Comparison of ENCODE assay signal across 8 mouse cellular contexts in the genomic region with DNA sequence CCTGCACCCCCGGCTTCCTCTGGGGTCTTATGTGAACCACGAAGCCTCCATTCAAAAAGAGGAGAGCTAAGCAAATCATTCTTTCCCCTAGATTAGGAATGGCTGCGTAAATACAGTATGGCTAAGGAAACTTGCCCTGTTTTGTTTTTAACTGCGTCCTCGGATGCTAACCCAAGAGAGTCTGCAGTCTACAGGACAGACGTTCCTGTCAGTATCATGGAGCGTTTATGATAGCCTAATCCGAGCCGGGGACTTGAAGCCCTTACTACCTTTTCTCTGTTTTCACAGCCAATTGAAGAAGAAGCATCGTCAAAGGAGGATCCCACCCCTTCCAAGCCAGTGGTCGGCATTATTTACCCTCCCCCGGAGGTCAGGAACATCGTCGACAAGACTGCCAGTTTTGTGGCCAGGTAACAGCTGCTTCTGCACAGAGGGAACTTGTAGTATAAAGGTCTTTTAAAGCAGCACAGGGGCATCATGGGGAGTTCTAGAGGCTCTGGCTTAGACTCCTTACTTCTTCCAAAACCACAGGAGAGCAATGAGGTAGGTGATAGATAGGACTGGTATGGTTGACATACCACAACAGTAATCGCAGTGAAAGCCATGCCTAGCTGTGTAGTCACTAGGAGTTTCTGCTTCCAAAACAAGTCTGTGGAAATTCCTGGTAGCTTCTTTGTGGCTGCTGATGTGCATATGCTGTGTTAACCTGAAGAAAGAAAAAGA. TPM values are rescaled to one million over a fixed set of nuclear protein-coding genes. Genes with fewer than 3 reads are reported as not detected.
DNase-seq lines count a peak whose midpoint lies in the region; ATAC-seq lines count a peak whose summit lies in the region.

No protein-coding gene starts in this region.

- peaks cover 48% of the 10 kb centered on the region for H3K36me3 ChIP-seq in kidney, embryonic 14.5 days (ENCODE audit: control insufficient read depth, insufficient read depth, low read length)
- H3K36me3 ChIP-seq in hindbrain, embryonic 11.5 days (ENCODE audit: control insufficient read depth, insufficient read depth, low read length): peaks cover 8% of the 10 kb centered on the region
- peaks cover 49% of the 10 kb centered on the region for H3K36me3 ChIP-seq in midbrain, embryonic 12.5 days

- peak overlapping the region; percentile 75 for H3K9ac ChIP-seq in kidney, embryonic 14.5 days (ENCODE audit: low read depth, low read length)
- H3K9ac ChIP-seq in hindbrain, embryonic 11.5 days (ENCODE audit: low read depth, low read length): peak overlapping the region; percentile 92
- peak overlapping the region; percentile 69 for H3K9ac ChIP-seq in midbrain, embryonic 12.5 days (replicated peaks)

- no peak for DNase-seq in kidney, adult 18-20 months
- DNase-seq in NIH3T3 (ENCODE audit: low read depth): peak; percentile 39
- DNase-seq in hindbrain, embryonic 11.5 days (ENCODE audit: low spot score): no peak
- no peak for DNase-seq in frontal cortex, adult 2 months (ENCODE audit: extremely low spot score in 1 of 2, low spot score in 1 of 2)
- no peak for DNase-seq in frontal cortex, postnatal 25 days (ENCODE audit: low spot score in 2 of 2)
- no peak for DNase-seq in adrenal gland, adult (ENCODE audit: inconsistent age in 2 of 2, low spot score in 1 of 2)

- H3K4me1 ChIP-seq in kidney, embryonic 14.5 days (ENCODE audit: control insufficient read depth, insufficient read depth, low read length): peaks cover 15% of the 10 kb centered on the region
- peaks cover 11% of the 10 kb centered on the region; the same call in 1 of the 2 replicates for H3K4me1 ChIP-seq in hindbrain, embryonic 11.5 days (replicated peaks; ENCODE audit: control insufficient read depth, insufficient read depth, low read length)
- H3K4me1 ChIP-seq in midbrain, embryonic 12.5 days: peaks cover 32% of the 10 kb centered on the region

- no peak for ATAC-seq in kidney, embryonic 14.5 days (ENCODE audit: low FRiP score, low TSS enrichment)
- ATAC-seq in hindbrain, embryonic 11.5 days (ENCODE audit: low FRiP score): no peak
- no peak for ATAC-seq in midbrain, embryonic 12.5 days (ENCODE audit: low FRiP score, low read depth)

- peak overlapping the region; percentile 94 for H3K4me2 ChIP-seq in kidney, embryonic 14.5 days (replicated peaks; ENCODE audit: low read depth, low read length)
- H3K4me2 ChIP-seq in hindbrain, embryonic 11.5 days (replicated peaks; ENCODE audit: low read depth, low read length): peak overlapping the region; percentile 80
- peak overlapping the region; percentile 98 for H3K4me2 ChIP-seq in midbrain, embryonic 12.5 days (replicated peaks)

- peak overlapping the region; percentile 65; the same call in 1 of the 2 replicates for H3K27ac ChIP-seq in kidney, embryonic 14.5 days (ENCODE audit: low read depth, low read length)
- peak overlapping the region; percentile 93; the same call in 1 of the 2 replicates for H3K27ac ChIP-seq in hindbrain, embryonic 11.5 days (ENCODE audit: low read depth, low read length)
- H3K27ac ChIP-seq in midbrain, embryonic 12.5 days (replicated peaks): peak overlapping the region; percentile 83

- H3K27me3 ChIP-seq in kidney, embryonic 14.5 days (ENCODE audit: control insufficient read depth, insufficient read depth, low read length): no peaks in the 10 kb centered on the region
- no peaks in the 10 kb centered on the region for H3K27me3 ChIP-seq in hindbrain, embryonic 11.5 days (ENCODE audit: control insufficient read depth, insufficient read depth, low read length)
- no peaks in the 10 kb centered on the region for H3K27me3 ChIP-seq in midbrain, embryonic 12.5 days

- no peaks in the 10 kb centered on the region for H3K9me3 ChIP-seq in kidney, embryonic 14.5 days (ENCODE audit: control insufficient read depth, low read length)
- no peaks in the 10 kb centered on the region for H3K9me3 ChIP-seq in hindbrain, embryonic 11.5 days (ENCODE audit: control insufficient read depth, low read length)
- no peaks in the 10 kb centered on the region for H3K9me3 ChIP-seq in midbrain, embryonic 12.5 days

- 5% methylated on average over 15 of the region's 15 CpGs for WGBS in kidney, embryonic 14.5 days
- 8% methylated on average over 15 of the region's 15 CpGs for WGBS in hindbrain, embryonic 11.5 days
- WGBS in midbrain, embryonic 12.5 days: 11% methylated on average over 15 of the region's 15 CpGs

- H3K4me3 ChIP-seq in kidney, embryonic 14.5 days (ENCODE audit: low read length): peak overlapping the region; percentile 66
- peak overlapping the region; percentile 87 for H3K4me3 ChIP-seq in hindbrain, embryonic 11.5 days (ENCODE audit: low read depth, low read length)
- peak overlapping the region; percentile 85 for H3K4me3 ChIP-seq in midbrain, embryonic 12.5 days

RNA-seq across cellular contexts. Expression of a gene that starts 0.8 kb away (rescaled TPM):
- polyA plus RNA-seq in kidney, embryonic 14.5 days (2014; fragmentation: Nextera tagmentation; extraction: Ambion mirVana): 55.7 and 72.5 TPM in 2 replicates
- polyA plus RNA-seq in hindbrain, embryonic 11.5 days (2014; fragmentation: Nextera tagmentation; extraction: Ambion mirVana): 80.7 and 81.1 TPM in 2 replicates
- 83.3 and 85.2 TPM in 2 replicates for polyA plus RNA-seq in midbrain, embryonic 12.5 days (2016; fragmentation: Nextera tagmentation; extraction: Ambion mirVana)
- 45.6 and 49.0 TPM in 2 replicates for polyA plus RNA-seq in frontal cortex, adult 2 months (2012; rRNA removed)

RNA-seq across cellular contexts. Expression of a gene that starts 0.8 kb away (rescaled TPM):
- 4.3 and 6.8 TPM in 2 replicates for polyA plus RNA-seq in kidney, embryonic 14.5 days (2014; fragmentation: Nextera tagmentation; extraction: Ambion mirVana)
- polyA plus RNA-seq in hindbrain, embryonic 11.5 days (2014; fragmentation: Nextera tagmentation; extraction: Ambion mirVana): 2.7 and 3.5 TPM in 2 replicates
- polyA plus RNA-seq in midbrain, embryonic 12.5 days (2016; fragmentation: Nextera tagmentation; extraction: Ambion mirVana): 8.1 and 9.8 TPM in 2 replicates
- polyA plus RNA-seq in frontal cortex, adult 2 months (2012; rRNA removed): 22.5 and 23.8 TPM in 2 replicates

RNA-seq across cellular contexts. Expression of a gene that starts 25.7 kb away (rescaled TPM):
- polyA plus RNA-seq in kidney, embryonic 14.5 days (2014; fragmentation: Nextera tagmentation; extraction: Ambion mirVana): 28.8 and 29.7 TPM in 2 replicates
- 13.8 and 17.6 TPM in 2 replicates for polyA plus RNA-seq in hindbrain, embryonic 11.5 days (2014; fragmentation: Nextera tagmentation; extraction: Ambion mirVana)
- 27.5 and 28.7 TPM in 2 replicates for polyA plus RNA-seq in midbrain, embryonic 12.5 days (2016; fragmentation: Nextera tagmentation; extraction: Ambion mirVana)
- 56.4 and 59.0 TPM in 2 replicates for polyA plus RNA-seq in frontal cortex, adult 2 months (2012; rRNA removed)

RNA-seq across cellular contexts. Expression of a gene that starts 25.9 kb away (rescaled TPM):
- polyA plus RNA-seq in kidney, embryonic 14.5 days (2014; fragmentation: Nextera tagmentation; extraction: Ambion mirVana): 21.0 and 28.3 TPM in 2 replicates
- 24.8 and 31.8 TPM in 2 replicates for polyA plus RNA-seq in hindbrain, embryonic 11.5 days (2014; fragmentation: Nextera tagmentation; extraction: Ambion mirVana)
- 36.8 and 37.5 TPM in 2 replicates for polyA plus RNA-seq in midbrain, embryonic 12.5 days (2016; fragmentation: Nextera tagmentation; extraction: Ambion mirVana)
- 47.6 and 48.7 TPM in 2 replicates for polyA plus RNA-seq in frontal cortex, adult 2 months (2012; rRNA removed)

RNA-seq across cellular contexts. Expression of a gene that starts 37.7 kb away (rescaled TPM):
- polyA plus RNA-seq in kidney, embryonic 14.5 days (2014; fragmentation: Nextera tagmentation; extraction: Ambion mirVana): 1.1 and 1.2 TPM in 2 replicates
- polyA plus RNA-seq in hindbrain, embryonic 11.5 days (2014; fragmentation: Nextera tagmentation; extraction: Ambion mirVana): 1.7 and 2.1 TPM in 2 replicates
- polyA plus RNA-seq in midbrain, embryonic 12.5 days (2016; fragmentation: Nextera tagmentation; extraction: Ambion mirVana): 3.0 and 3.2 TPM in 2 replicates
- polyA plus RNA-seq in frontal cortex, adult 2 months (2012; rRNA removed): 41.8 and 43.0 TPM in 2 replicates
